Mouse (Mus musculus): ENCODE measurements at regions not wholly inside any gene's neighbourhood (a gene's known extent, or its start where the extent isn't known, plus 50 kb on each side); places are given as distances from the start of the nearest gene placed in this dataset.

DNA sequence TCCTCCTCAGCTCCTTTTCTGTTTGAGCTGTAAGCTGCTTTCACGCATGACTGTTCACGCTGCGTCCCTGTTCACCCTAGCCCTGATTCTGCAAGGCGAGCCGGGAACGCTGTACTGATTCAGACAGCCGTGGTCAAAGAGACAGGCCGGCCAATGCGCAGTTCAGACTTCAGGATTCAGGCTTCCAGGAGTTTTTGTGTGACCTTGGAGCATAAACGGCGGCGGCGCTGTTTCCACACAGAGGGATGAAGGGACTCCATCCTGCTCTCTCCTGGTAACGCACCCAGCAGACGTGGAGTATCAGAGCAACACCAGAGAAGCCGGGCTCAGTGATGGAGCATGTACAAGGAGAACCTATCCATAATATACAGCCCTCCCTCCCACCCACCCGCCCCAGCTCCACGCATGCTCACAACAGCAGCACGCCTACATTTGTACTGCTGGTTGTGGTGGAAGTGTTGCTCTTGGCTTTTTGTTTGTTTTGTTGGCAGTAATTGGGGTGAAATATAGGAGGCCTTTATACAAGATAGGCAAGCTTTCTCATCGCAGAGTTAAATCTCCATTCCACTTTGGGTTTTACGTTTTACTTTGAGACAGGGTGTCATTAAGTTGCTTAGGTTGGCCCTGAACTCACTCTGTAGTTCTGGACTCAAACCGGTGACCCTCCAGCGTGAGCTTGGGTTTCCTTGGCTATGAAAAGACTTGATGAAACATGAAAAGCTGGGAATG lies 98.6 kb upstream of the Cpsf6 start:
- DNase-seq (ENCODE audit: low read depth, low spot score) = no peak
- no peaks in the 10 kb centered on the region for H3K27me3 ChIP-seq
- ATAC-seq = no peak
- ChIA-PET CTCF (no interaction called here), POLR2A (no interaction called here)
- in situ Hi-C loops (cut with MboI; ENCODE audit: low pct_unique_long_range_greater_than_20kb) = no loop called here
- TF ChIP-seq CTCF (IDR thresholded peaks at IDR 0.05) = no peak

DNA sequence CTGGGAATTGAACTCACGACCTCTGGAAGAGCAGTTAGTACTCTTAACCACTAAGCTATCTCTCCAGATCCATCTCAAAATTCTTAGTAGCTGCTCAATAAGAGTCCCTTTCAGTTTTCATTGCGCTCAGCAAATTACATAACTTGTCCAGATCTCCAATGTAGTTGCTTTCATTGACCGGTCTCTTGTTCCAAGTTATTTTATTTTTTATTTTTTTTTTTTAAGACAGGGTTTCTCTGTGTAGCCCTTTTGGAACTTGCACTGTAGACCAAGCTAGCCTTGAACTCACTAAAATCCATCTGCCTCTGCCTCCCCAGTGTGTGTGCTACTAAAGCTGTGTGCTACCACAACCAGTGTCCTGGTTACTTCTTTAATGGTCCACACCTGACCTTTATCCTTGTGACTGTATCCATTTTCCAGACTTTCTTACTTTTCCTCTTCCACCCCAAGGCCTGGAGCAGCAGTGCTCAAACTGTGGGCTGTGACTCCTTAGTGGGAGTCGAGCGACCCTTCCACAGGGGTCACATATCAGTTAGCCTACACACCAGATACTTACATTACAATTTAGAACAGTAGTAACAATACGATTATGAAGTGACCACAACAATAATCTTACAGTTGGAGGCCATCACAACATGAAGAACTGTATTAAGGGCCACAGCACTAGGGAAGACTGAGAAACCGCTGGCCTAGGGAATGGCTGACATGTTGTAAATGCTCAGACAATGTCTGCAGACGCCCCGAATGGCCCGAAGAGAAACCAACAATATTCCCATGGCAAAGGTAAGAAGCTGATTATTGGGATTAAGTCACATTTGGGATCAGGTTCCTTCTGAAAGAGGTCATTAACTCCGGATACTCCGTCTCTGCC lies 97.8 kb upstream of the Cpsf6 start:
- ChIA-PET POLR2A (no interaction called here), CTCF (no interaction called here)
- no peak for ATAC-seq
- no peak for TF ChIP-seq CTCF (IDR thresholded peaks at IDR 0.05)
- in situ Hi-C loops (cut with MboI; ENCODE audit: low pct_unique_long_range_greater_than_20kb) = no loop called here
- no peaks in the 10 kb centered on the region for H3K27me3 ChIP-seq
- no peak for DNase-seq (ENCODE audit: low read depth, low spot score)

DNA sequence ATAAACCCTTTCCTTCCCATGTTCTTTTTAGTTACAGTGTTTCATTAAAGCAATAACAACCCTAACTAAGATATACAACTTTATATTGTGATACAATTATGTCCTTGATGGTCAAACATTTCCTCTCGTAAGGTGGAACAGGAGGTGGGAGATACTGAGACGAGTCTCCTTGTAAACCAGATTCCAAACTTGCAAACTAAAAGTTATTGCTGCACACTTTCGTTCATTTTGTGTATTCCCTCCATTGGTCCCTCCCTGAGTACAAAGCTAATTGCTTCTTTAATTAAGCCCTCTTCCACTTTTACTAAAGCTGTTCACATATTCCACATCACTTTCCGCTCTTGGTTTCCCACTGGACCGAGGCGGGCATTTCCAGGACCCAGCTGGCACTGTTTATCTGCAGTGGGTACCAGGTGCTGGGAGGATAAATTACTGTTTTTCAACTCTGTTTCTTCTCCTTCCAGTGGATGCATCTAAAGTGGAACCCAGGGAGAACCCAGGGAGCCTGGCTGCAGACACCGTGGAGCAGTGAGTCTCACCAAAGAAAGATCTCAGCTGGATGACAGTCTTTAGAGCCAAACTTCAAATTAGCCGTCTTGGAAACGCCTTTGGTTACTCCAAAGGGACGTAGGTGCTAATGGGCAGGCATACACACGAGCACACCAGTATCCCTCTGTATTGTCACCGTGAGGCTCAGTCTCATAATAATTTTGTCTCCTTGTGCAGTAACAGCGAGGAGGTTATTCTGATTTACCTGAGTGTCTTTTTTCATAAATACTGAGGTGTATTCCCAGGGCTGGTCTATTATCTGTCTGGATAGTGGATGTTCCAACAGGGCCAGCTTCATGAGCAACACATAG lies 95.5 kb upstream of the Cpsf6 start:
- ChIA-PET POLR2A (no interaction called here), CTCF (no interaction called here)
- no peak for ATAC-seq
- in situ Hi-C loops (cut with MboI; ENCODE audit: low pct_unique_long_range_greater_than_20kb) = no loop called here
- no peaks in the 10 kb centered on the region for H3K27me3 ChIP-seq
- no peak for TF ChIP-seq CTCF (IDR thresholded peaks at IDR 0.05)
- DNase-seq (ENCODE audit: low read depth, low spot score) = no peak

DNA sequence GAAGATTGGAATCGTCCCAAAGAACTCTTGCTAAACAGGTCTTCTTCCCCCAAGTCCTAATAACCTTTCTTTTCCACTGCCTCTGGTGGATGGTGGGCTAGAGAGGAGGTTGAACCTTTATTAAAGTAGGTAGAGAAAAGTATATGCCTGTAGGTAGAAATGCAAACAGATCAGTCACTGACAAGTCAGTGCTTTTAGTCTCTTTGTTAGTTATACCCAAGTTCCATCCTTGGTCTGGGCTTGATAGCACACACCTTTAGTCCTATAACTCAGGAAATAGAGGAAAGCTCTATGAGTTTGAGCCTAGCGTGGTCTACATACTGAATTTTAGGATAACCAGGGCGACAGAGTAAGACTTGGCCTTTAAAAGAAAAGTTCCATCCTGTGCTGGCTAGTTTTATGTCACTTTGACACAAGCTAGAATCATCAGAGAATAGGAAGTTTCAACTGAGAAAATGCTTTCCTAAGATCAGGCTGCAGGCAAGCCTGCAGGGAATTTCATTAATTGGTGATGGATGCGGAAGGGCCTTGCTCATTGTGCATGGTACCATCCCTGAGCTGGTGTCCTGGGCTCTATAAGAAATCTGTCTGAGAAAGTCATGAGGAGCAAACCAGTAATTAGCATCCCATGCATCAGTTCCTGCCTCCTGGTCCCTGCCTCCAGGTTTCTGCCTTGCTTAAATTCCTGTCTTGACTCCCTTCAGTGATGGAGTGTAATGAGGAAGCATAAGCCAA lies 94.7 kb upstream of the Cpsf6 start:
- ChIA-PET POLR2A (no interaction called here), CTCF (no interaction called here)
- in situ Hi-C loops (cut with MboI; ENCODE audit: low pct_unique_long_range_greater_than_20kb) = no loop called here
- no peak for ATAC-seq
- DNase-seq (ENCODE audit: low read depth, low spot score) = no peak
- no peak for TF ChIP-seq CTCF (IDR thresholded peaks at IDR 0.05)
- H3K27me3 ChIP-seq = no peaks in the 10 kb centered on the region

DNA sequence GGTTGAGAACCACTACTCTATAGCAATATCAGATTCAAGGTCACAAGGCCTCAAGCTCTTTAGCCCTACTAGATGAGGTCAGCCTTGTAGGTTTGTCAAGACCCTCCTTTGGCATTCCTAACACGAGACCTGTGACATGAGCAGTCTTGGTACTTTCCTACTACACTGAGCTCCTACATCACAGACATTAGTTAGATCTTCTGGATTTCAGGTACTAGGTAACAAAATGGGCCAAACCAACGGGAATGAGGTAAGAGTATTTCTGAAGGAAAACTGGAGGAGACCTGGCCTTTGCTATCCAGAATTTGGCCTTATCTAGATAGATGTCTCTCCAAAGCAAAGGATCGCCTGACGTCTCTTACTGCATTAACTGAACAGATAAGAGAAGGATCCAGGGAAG lies 93.7 kb upstream of the Cpsf6 start:
- ChIA-PET POLR2A (no interaction called here), CTCF (no interaction called here)
- no peak for ATAC-seq
- no peak for DNase-seq (ENCODE audit: low read depth, low spot score)
- no peaks in the 10 kb centered on the region for H3K27me3 ChIP-seq
- in situ Hi-C loops (cut with MboI; ENCODE audit: low pct_unique_long_range_greater_than_20kb) = no loop called here
- TF ChIP-seq CTCF (IDR thresholded peaks at IDR 0.05) = no peak

DNA sequence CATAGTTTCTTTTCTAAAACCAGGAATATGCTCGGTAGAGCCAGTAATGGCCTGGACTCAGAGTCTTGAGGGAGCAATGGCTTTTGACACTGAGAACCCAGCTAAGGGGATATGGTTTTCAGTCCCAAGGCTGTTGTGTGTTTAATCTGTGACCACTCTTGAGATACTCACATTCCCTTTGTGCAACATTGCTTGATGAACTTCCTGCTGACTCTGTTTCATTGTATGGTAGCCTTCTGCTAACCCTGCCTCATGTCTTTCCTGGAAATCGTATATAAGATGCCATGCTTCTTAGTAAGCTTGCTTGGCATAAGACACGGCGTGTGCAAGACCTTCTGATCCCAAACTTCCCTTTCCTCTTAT lies 92.7 kb upstream of the Cpsf6 start:
- POLR2A ChIA-PET = no interaction called here
- TF ChIP-seq CTCF (IDR thresholded peaks at IDR 0.05) = no peak
- CTCF ChIA-PET = interaction anchor here (0.6 kb wide), 1 partner anchor 198 kb away, joined by 3 read pairs; no protein-coding TSS in a partner anchor
- H3K27me3 ChIP-seq = no peaks in the 10 kb centered on the region
- DNase-seq (ENCODE audit: low read depth, low spot score) (no peak), ATAC-seq (no peak)
- in situ Hi-C loops (cut with MboI; ENCODE audit: low pct_unique_long_range_greater_than_20kb) = no loop called here

DNA sequence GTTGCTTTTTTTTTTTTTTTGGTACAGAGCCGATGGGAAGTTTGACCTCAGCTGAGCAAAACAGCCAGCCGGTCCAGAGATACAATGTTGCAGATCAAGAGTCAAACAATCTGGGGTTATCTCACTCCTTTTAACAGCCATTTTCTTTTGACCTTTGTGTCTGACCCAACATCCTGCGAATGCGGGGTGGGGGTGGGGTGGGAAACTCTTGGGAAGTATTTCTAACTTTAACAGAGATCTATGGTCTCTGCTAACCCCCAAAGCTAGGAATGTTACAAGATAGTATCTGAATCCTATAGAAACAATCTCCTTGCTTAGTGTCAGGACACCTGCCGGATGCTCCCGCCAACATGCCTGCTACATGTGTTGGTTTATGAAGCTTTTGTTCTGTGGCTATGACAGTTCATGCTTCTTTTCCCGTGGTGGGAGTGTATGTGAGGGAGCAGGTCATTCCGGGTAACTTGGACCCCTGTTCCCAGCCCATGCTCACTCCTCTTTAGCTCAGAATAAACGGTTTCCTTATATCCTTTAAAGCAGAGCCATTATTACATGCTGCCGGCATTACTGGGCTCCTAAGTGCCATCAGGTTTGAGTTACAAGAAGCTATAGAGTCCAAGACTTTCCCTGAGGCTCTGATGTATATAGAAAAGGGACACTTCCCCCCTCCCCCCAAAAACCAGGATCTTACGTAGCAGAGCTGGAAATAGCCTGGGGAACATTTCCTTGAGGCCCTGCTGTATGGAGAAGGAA lies 92.2 kb upstream of the Cpsf6 start:
- no peak for DNase-seq (ENCODE audit: low read depth, low spot score)
- in situ Hi-C loops (cut with MboI; ENCODE audit: low pct_unique_long_range_greater_than_20kb) = no loop called here
- no peak for TF ChIP-seq CTCF (IDR thresholded peaks at IDR 0.05)
- no peak for ATAC-seq
- ChIA-PET POLR2A (interaction anchor here (0.6 kb wide), 1 partner anchor 100 kb away, joined by 3 read pairs; no protein-coding TSS in a partner anchor), CTCF (interaction anchor here (0.6 to 1.0 kb wide), 2 partner anchors 44 to 198 kb away, joined by 3 to 5 read pairs; no protein-coding TSS in a partner anchor)
- no peaks in the 10 kb centered on the region for H3K27me3 ChIP-seq

DNA sequence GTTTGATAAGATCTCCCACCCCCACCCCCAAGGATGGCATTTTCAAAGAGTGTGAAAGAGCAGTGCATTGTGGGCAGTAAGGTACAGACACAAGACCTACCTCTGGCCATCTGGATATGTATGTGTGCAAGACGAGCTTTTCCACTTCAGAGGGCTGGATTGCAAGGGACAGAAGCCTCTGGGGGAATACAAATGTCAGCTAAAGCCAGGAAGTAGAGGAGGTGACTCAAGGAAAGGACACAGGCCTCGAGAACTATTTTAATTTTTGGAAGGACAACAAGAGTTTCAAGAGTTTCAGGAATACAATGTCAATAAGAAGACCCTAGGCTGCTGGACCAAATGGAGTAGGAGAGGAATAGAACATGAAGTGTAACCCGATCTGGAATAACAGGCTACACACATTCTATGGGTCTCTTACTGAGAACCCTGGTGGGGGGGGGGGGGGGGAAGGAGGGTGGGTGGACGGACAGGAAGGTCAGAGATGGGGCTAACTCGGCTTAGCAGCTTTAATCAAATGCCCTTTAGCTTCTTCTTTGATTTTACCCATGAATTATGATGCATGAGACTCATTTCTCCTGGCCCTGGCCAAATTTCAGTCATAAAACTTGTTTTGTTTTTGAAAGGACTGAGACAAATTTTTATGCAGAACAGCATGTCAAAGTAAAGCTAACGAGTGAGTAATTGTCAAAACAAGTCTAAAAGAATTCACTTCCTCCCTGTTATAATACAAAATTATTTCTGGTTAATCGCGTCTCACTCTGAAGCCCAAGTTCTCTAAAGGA lies 91.4 kb upstream of the Cpsf6 start:
- no peak for DNase-seq (ENCODE audit: low read depth, low spot score)
- no peak for TF ChIP-seq CTCF (IDR thresholded peaks at IDR 0.05)
- ChIA-PET POLR2A (interaction anchor here (0.6 kb wide), 1 partner anchor 101 kb away, joined by 3 read pairs; no protein-coding TSS in a partner anchor), CTCF (interaction anchor here (1.0 kb wide), 1 partner anchor 45 kb away, joined by 5 read pairs; no protein-coding TSS in a partner anchor)
- no peak for ATAC-seq
- in situ Hi-C loops (cut with MboI; ENCODE audit: low pct_unique_long_range_greater_than_20kb) = no loop called here
- H3K27me3 ChIP-seq = no peaks in the 10 kb centered on the region

DNA sequence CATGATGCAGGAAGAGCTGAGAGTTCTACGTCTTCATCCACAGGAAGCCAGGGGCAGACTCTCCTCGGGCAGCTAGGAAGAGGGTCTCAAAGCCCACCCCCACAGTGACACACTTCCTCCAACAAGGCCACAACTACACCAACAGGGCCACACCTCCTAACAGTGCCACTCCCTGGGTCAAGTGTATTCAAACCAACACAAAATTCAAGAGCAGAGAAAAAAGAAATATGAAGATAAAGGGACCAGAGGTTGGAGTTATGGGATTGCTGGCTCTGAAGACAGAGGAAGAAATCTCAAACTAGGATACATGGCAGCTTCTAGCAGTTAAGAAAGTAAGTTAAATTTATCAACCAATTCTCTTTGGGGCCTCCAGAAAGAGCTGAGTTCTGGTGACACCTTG lies 90.7 kb upstream of the Cpsf6 start:
- ATAC-seq = no peak
- in situ Hi-C loops (cut with MboI; ENCODE audit: low pct_unique_long_range_greater_than_20kb) = no loop called here
- POLR2A ChIA-PET = no interaction called here
- DNase-seq (ENCODE audit: low read depth, low spot score) = no peak
- CTCF ChIA-PET = interaction anchor here (0.8 kb wide), 1 partner anchor 12 kb away, joined by 3 read pairs; no protein-coding TSS in a partner anchor
- no peak for TF ChIP-seq CTCF (IDR thresholded peaks at IDR 0.05)
- no peaks in the 10 kb centered on the region for H3K27me3 ChIP-seq
